Mouse (Mus musculus): Measurements from ENCODE around the gene Gsg1.

GRCm38 (mm10) chr6:135238211-135238610 lies 15.9 kb downstream of the Gsg1 start:
- no peak for TF ChIP-seq POLR2A (IDR thresholded peaks at IDR 0.05; ENCODE audit: borderline replicate concordance, extremely low read depth, insufficient read depth, insufficient read length, poor library complexity, severe bottlenecking)
- TF ChIP-seq CTCF (IDR thresholded peaks at IDR 0.05; ENCODE audit: borderline replicate concordance, extremely low read depth, insufficient read depth, insufficient read length) = no peak

All from brain, embryonic 14.5 days (tissue).